Mouse (Mus musculus) midbrain, embryonic 16.5 days (tissue): Measurements from ENCODE around the gene Pik3r1. TPM values are rescaled to one million over a fixed set of nuclear protein-coding genes. Genes with fewer than 3 reads are reported as not detected.

Source experiments
- ATAC-seq: fragments of 200-750 bp; cut with Nextera tagmentation; 2 replicates; pipeline ENCODE4 v1.8.0; 2017; ENCODE audit warnings: moderate TSS enrichment
- H3K27ac ChIP-seq: fragments of 300-500 bp; sonication (generic); 2 replicates; pipeline ENCODE4 v1.5.1; 2014; ENCODE audit warnings: mild to moderate bottlenecking, low read length, mixed read lengths
- H3K27me3 ChIP-seq: fragments of 300-500 bp; sonication (generic); 2 replicates; pipeline ENCODE4 v1.6.1; 2014; ENCODE audit warnings: low read depth, low read length, mixed read lengths; ENCODE audit not compliant: control insufficient read depth, insufficient read depth
- H3K36me3 ChIP-seq: fragments of 300-500 bp; sonication (generic); 2 replicates; pipeline ENCODE4 v1.6.1; 2014; ENCODE audit warnings: mild to moderate bottlenecking, low read length, moderate library complexity, mixed read lengths; ENCODE audit not compliant: control insufficient read depth, insufficient read depth
- H3K4me1 ChIP-seq: fragments of 300-500 bp; sonication (generic); 2 replicates; pipeline ENCODE4 v1.6.1; 2014; ENCODE audit warnings: mild to moderate bottlenecking, low read length, mixed read lengths; ENCODE audit not compliant: control insufficient read depth, insufficient read depth
- H3K4me2 ChIP-seq: fragments of 300-500 bp; sonication (generic); 2 replicates; pipeline ENCODE4 v1.6.1; 2014; ENCODE audit warnings: mild to moderate bottlenecking, low read length, mixed read lengths
- H3K4me3 ChIP-seq: fragments of 300-500 bp; sonication (generic); 2 replicates; pipeline ENCODE4 v1.5.1; 2014; ENCODE audit warnings: low read depth, mild to moderate bottlenecking, low read length, moderate library complexity, mixed read lengths
- H3K9ac ChIP-seq: fragments of 300-500 bp; sonication (generic); 2 replicates; pipeline ENCODE4 v1.6.1; 2014; ENCODE audit warnings: low read depth, low read length, mixed read lengths
- H3K9me3 ChIP-seq: fragments of 300-500 bp; sonication (generic); replicated peaks from 2 replicates; pipeline ENCODE4 v1.6.1; 2014; ENCODE audit warnings: mild to moderate bottlenecking, low read length, mixed read lengths; ENCODE audit not compliant: control insufficient read depth, poor library complexity, severe bottlenecking
- WGBS: fragments of 180-500 bp; shearing (Covaris S2); extraction: QIAGEN DNeasy Blood & Tissue Kit; methylation state at CpG from one replicate; pipeline ENCODE4 v1.1.7; 2014; 5-methylcytosine and 5-hydroxymethylcytosine counted together
- polyA plus RNA-seq: library from polyadenylated mRNA; unstranded; fragments of >200 nt; fragmentation: Nextera tagmentation; extraction: Ambion mirVana; gene quantifications from 2 replicates; pipeline ENCODE4 v1.2.1, GENCODE M21; 2015

Gene Pik3r1
- polyA plus RNA-seq, 1 experiment from 2014 or later: 45.7 TPM

- Histone ChIP-seq H3K9ac (no peak overlapping the region), H3K36me3 (peaks cover 3% of the 10 kb centered on the region; the same call in 1 of the 2 replicates), H3K4me3 (no peak overlapping the region), H3K4me1 (no peaks in the 10 kb centered on the region), H3K9me3 (no peaks in the 10 kb centered on the region), H3K4me2 (no peak overlapping the region), H3K27ac (no peak overlapping the region), H3K27me3 (no peaks in the 10 kb centered on the region)
- 83% methylated on average over 9 of the region's 9 CpGs for WGBS
- no peak for ATAC-seq
Observed at GRCm38 (mm10) chr13:101712720-101713428, 55.1 kb downstream of the Pik3r1 start.

GRCm38 (mm10) chr13:101712099-101712498, 55.9 kb downstream of the Pik3r1 start:
- 84% methylated on average over 9 of the region's 9 CpGs for WGBS

GRCm38 (mm10) chr13:101711301-101711700, 56.7 kb downstream of the Pik3r1 start:
- Histone ChIP-seq H3K4me3 (no peak overlapping the region), H3K36me3 (peaks cover 3% of the 10 kb centered on the region; the same call in 1 of the 2 replicates), H3K4me2 (no peak overlapping the region), H3K27me3 (no peaks in the 10 kb centered on the region), H3K27ac (no peak overlapping the region), H3K9ac (no peak overlapping the region), H3K9me3 (no peaks in the 10 kb centered on the region), H3K4me1 (no peaks in the 10 kb centered on the region)
- ATAC-seq: no peak
- WGBS: 92% methylated on average over 2 of the region's 2 CpGs

More at GRCm38 (mm10) chr13:101712099-101712498, 55.9 kb downstream of the Pik3r1 start:
- H3K36me3 ChIP-seq: peaks cover 3% of the 10 kb centered on the region; the same call in 1 of the 2 replicates
- no peak overlapping the region for H3K4me2 ChIP-seq
- H3K9me3 ChIP-seq: no peaks in the 10 kb centered on the region
- no peak overlapping the region for H3K4me3 ChIP-seq
- H3K9ac ChIP-seq: no peak overlapping the region
- no peaks in the 10 kb centered on the region for H3K27me3 ChIP-seq
- H3K27ac ChIP-seq: no peak overlapping the region
- no peak for ATAC-seq
- H3K4me1 ChIP-seq: no peaks in the 10 kb centered on the region

GRCm38 (mm10) chr13:101709788-101710187, 58.2 kb downstream of the Pik3r1 start:
- H3K9me3 ChIP-seq: no peaks in the 10 kb centered on the region
- H3K4me3 ChIP-seq: no peak overlapping the region
- no peaks in the 10 kb centered on the region for H3K27me3 ChIP-seq
- 56% methylated on average over 3 of the region's 3 CpGs for WGBS
- no peak overlapping the region for H3K4me2 ChIP-seq
- no peak for ATAC-seq
- H3K36me3 ChIP-seq: peaks cover 5% of the 10 kb centered on the region
- H3K27ac ChIP-seq: no peak overlapping the region
- H3K9ac ChIP-seq: no peak overlapping the region
- H3K4me1 ChIP-seq: no peaks in the 10 kb centered on the region

DNA sequence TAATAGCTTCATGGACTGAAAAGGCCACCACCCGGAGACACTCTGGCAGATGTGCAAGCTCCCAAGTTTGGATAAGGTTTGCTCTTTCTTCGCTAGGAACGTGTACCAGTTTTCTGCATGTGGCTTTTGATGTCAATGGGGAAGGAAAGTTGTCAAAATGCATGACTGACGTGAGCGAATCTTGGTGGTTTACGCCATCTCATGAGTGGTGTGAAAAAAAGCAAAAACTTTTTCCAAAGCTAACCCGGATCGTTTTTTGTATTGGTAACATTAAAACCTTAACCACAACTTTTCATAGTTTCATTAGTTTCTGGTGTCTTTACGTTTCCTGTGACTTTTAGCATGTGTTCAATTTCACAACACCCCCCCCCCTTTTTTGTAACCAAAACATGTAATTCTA, 60.8 kb downstream of the Pik3r1 start:
- Histone ChIP-seq H3K9me3 (no peaks in the 10 kb centered on the region), H3K4me3 (no peak overlapping the region), H3K36me3 (peaks cover 5% of the 10 kb centered on the region), H3K9ac (no peak overlapping the region), H3K4me2 (no peak overlapping the region), H3K27ac (no peak overlapping the region), H3K4me1 (no peaks in the 10 kb centered on the region), H3K27me3 (no peaks in the 10 kb centered on the region)
- WGBS: 91% methylated on average over 9 of the region's 9 CpGs
- no peak for ATAC-seq

DNA sequence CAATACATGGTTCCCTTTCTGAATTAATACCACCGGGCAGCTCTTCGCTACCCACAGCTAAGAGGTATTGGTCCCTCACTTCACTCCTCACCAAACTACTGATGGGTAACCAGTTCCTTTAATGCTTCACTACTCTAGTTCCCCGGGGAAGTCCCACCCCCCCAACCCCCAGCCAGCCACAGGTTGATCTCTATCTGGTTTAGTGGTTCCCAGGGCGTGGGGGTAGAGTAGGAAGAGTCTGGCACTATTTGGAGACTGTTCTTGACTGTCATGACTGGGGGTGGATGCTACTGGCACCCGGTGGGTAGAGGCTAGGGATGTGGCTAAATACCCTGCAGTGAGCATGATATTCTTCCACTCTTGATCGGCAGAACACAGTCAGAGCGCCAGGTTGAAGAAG, 61.6 kb downstream of the Pik3r1 start:
- ATAC-seq: no peak
- Histone ChIP-seq H3K4me3 (no peak overlapping the region), H3K4me2 (no peak overlapping the region), H3K36me3 (peaks cover 8% of the 10 kb centered on the region), H3K9ac (no peak overlapping the region), H3K27me3 (no peaks in the 10 kb centered on the region), H3K27ac (no peak overlapping the region), H3K4me1 (no peaks in the 10 kb centered on the region), H3K9me3 (no peaks in the 10 kb centered on the region)
- 87% methylated on average over 7 of the region's 7 CpGs for WGBS

DNA sequence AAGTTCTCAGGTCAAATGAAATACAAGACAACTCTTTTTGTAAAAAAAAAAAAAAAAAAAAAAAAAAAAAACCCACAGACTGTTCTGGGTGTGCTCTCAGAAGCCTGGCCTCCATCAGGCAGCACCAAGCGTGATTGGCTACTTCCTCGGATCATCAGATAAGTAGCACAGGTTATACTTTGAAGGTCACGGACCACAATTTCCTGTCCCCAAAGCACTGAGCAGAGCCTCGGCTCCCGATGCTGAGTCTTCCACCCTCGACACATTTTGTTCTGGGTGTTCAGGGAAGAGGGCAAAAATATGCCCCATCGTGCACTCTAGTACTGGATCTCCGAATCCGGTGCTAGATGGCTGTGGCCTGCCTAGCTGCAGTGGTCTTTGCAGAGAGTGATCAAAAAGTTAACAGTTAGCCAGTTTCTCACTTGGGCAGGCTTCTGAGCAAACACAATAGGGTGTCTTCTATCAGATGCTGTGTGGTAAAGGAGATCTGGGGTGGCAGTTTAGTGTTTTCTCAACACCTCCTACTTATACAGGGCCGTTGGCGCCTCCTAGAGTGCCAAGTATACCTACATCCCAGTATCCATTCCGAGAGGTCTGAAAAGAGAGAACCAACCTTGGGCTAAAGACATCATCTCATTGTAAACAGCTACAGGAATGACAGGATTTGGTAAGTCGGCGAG, 65.8 kb downstream of the Pik3r1 start:
- no peaks in the 10 kb centered on the region for H3K27me3 ChIP-seq
- WGBS: 92% methylated on average over 14 of the region's 14 CpGs

GRCm38 (mm10) chr13:101701632-101702031, 66.4 kb downstream of the Pik3r1 start:
- no peak overlapping the region for H3K4me2 ChIP-seq
- no peaks in the 10 kb centered on the region for H3K27me3 ChIP-seq
- WGBS: 88% methylated on average over 8 of the region's 8 CpGs
- H3K4me3 ChIP-seq: no peak overlapping the region
- no peak overlapping the region for H3K27ac ChIP-seq
- H3K9ac ChIP-seq: no peak overlapping the region
- H3K9me3 ChIP-seq: no peaks in the 10 kb centered on the region
- H3K36me3 ChIP-seq: peaks cover 6% of the 10 kb centered on the region; the same call in 1 of the 2 replicates
- H3K4me1 ChIP-seq: peaks cover 14% of the 10 kb centered on the region; the same call in 1 of the 2 replicates
- no peak for ATAC-seq

More for the DNA sequence above, 65.8 kb downstream of the Pik3r1 start:
- Histone ChIP-seq H3K9ac (no peak overlapping the region), H3K4me2 (no peak overlapping the region), H3K27ac (no peak overlapping the region), H3K9me3 (no peaks in the 10 kb centered on the region), H3K4me1 (peaks cover 14% of the 10 kb centered on the region; the same call in 1 of the 2 replicates), H3K36me3 (peaks cover 6% of the 10 kb centered on the region; the same call in 1 of the 2 replicates), H3K4me3 (no peak overlapping the region)
- ATAC-seq: no peak

- no peak overlapping the region for H3K27ac ChIP-seq
- no peaks in the 10 kb centered on the region for H3K27me3 ChIP-seq
- 0 out of 2 replicates have a peak, but pooled peaks cover 3% of the 10 kb centered on the region for H3K36me3 ChIP-seq
- ATAC-seq: no peak
- peaks cover 21% of the 10 kb centered on the region for H3K4me1 ChIP-seq
- H3K4me3 ChIP-seq: no peak overlapping the region
- H3K4me2 ChIP-seq: no peak overlapping the region
- WGBS: 47% methylated on average over 5 of the region's 5 CpGs
- H3K9ac ChIP-seq: no peak overlapping the region
- H3K9me3 ChIP-seq: no peaks in the 10 kb centered on the region
Observed at GRCm38 (mm10) chr13:101699742-101700141, 68.3 kb downstream of the Pik3r1 start.
